Mouse (Mus musculus) MEL (cell line): ENCODE results near the gene Iqcf5. TPM values are rescaled to one million over a fixed set of nuclear protein-coding genes. Genes with fewer than 3 reads are reported as not detected.

Source experiments
- DNase-seq: peaks from one replicate; pipeline ENCODE4 v3.0.0; 2011; ENCODE audit warnings: low read depth, low spot score
- H3K27ac ChIP-seq: 2 replicates; pipeline ENCODE4 v1.5.1; 2012; ENCODE audit warnings: low read depth, mild to moderate bottlenecking, control low read depth, low read length, moderate library complexity; ENCODE audit not compliant: control insufficient read depth
- H3K27me3 ChIP-seq, 2 experiments: fragments of 150-350 bp in 1 of 2; sonication (generic) in 1 of 2; 2 replicates each; pipeline ENCODE4 v1.6.1; 2012; ENCODE audit warnings: low read length in 2 of 2, mild to moderate bottlenecking in 2 of 2, improper control_type of control experiment in 1 of 2, moderate library complexity in 1 of 2; ENCODE audit not compliant: insufficient read depth in 2 of 2, control insufficient read depth in 1 of 2
- H3K36me3 ChIP-seq, 2 experiments: 2 replicates each; pipeline ENCODE4 v1.6.1; 2012 to 2014; ENCODE audit warnings: low read length in 2 of 2, improper control_type of control experiment in 1 of 2, inconsistent platforms in 1 of 2, mild to moderate bottlenecking in 1 of 2; ENCODE audit not compliant: insufficient read depth in 2 of 2, control insufficient read depth in 1 of 2
- H3K4me1 ChIP-seq, 2 experiments: fragments of 150-350 bp in 1 of 2; sonication (generic) in 1 of 2; 2 replicates each; pipeline ENCODE4 v1.6.1; 2012; ENCODE audit warnings: low read length in 2 of 2, improper control_type of control experiment in 1 of 2, mild to moderate bottlenecking in 1 of 2; ENCODE audit not compliant: insufficient read depth in 2 of 2, control insufficient read depth in 1 of 2
- H3K4me3 ChIP-seq, 2 experiments: fragments of 150-350 bp in 1 of 2; sonication (generic) in 1 of 2; 2 replicates each; pipeline ENCODE4 v1.5.1; 2012; ENCODE audit warnings: low read depth in 2 of 2, low read length in 2 of 2, mild to moderate bottlenecking in 2 of 2, moderate library complexity in 2 of 2, control low read depth in 1 of 2, improper control_type of control experiment in 1 of 2; ENCODE audit not compliant: control insufficient read depth in 1 of 2, insufficient read depth in 1 of 2
- H3K79me2 ChIP-seq: 2 replicates; pipeline ENCODE4 v1.6.1; 2012; ENCODE audit warnings: mild to moderate bottlenecking, low read length, moderate library complexity; ENCODE audit not compliant: control insufficient read depth, poor library complexity, insufficient read depth
- H3K9ac ChIP-seq: 2 replicates; pipeline ENCODE4 v1.6.1; 2012; ENCODE audit warnings: low read depth, mild to moderate bottlenecking, control low read depth, low read length, moderate library complexity; ENCODE audit not compliant: control insufficient read depth, poor library complexity, severe bottlenecking
- H3K9me3 ChIP-seq: fragments of 150-350 bp; sonication (generic); replicated peaks from 2 replicates; pipeline ENCODE4 v1.6.1; 2012; ENCODE audit warnings: mild to moderate bottlenecking, low read length, improper control_type of control experiment, moderate library complexity; ENCODE audit not compliant: insufficient read depth
- CHD1 ChIP-seq: IDR thresholded peaks from 2 replicates; pipeline ENCODE4 v1.6.1; 2012; ENCODE audit warnings: low read depth, mild to moderate bottlenecking, inconsistent platforms, low read length, improper control_type of control experiment
- CHD2 ChIP-seq: IDR thresholded peaks from 2 replicates; pipeline ENCODE4 v1.6.1; 2011; ENCODE audit warnings: low read length, improper control_type of control experiment
- E2F4 ChIP-seq: IDR thresholded peaks from 2 replicates; pipeline ENCODE4 v1.6.1; 2011; ENCODE audit warnings: low read depth, low read length, improper control_type of control experiment, borderline replicate concordance
- EP300 ChIP-seq, 2 experiments: IDR thresholded peaks; 2 replicates each; pipeline ENCODE4 v1.6.1; 2011; ENCODE audit warnings: improper control_type of control experiment in 2 of 2, low read length in 2 of 2, low read depth in 1 of 2, mild to moderate bottlenecking in 1 of 2
- JUND ChIP-seq: IDR thresholded peaks from 2 replicates; pipeline ENCODE4 v1.6.1; 2011; ENCODE audit warnings: low read depth, mild to moderate bottlenecking, improper control_type of control experiment, low read length
- KAT2A ChIP-seq: conservative IDR thresholded peaks from 2 replicates; pipeline ENCODE4 v1.6.1; 2012; ENCODE audit warnings: low read depth, low read length, improper control_type of control experiment, inconsistent platforms
- MYB ChIP-seq: IDR thresholded peaks from 2 replicates; pipeline ENCODE4 v1.6.1; 2011; ENCODE audit warnings: mild to moderate bottlenecking, low read depth, low read length, improper control_type of control experiment
- NELFE ChIP-seq: IDR thresholded peaks from 2 replicates; pipeline ENCODE4 v1.6.1; 2011; ENCODE audit warnings: low read depth, low read length, improper control_type of control experiment
- RCOR1 ChIP-seq: IDR thresholded peaks from 2 replicates; pipeline ENCODE4 v1.6.1; 2012; ENCODE audit warnings: low read depth, mild to moderate bottlenecking, inconsistent platforms, low read length, improper control_type of control experiment
- SIN3A ChIP-seq: IDR thresholded peaks from 2 replicates; pipeline ENCODE4 v1.6.1; 2012; ENCODE audit warnings: low read length, improper control_type of control experiment, inconsistent platforms
- SMC3 ChIP-seq: IDR thresholded peaks from 2 replicates; pipeline ENCODE4 v1.6.1; 2011; ENCODE audit warnings: low read depth, low read length, improper control_type of control experiment
- UBTF ChIP-seq: IDR thresholded peaks from 2 replicates; pipeline ENCODE4 v1.6.1; 2012; ENCODE audit warnings: low read depth, mild to moderate bottlenecking, inconsistent platforms, low read length, improper control_type of control experiment, moderate library complexity, borderline replicate concordance; ENCODE audit not compliant: insufficient read depth
- USF1 ChIP-seq: IDR thresholded peaks from 2 replicates; pipeline ENCODE4 v1.6.1; 2014; ENCODE audit warnings: low read depth, mild to moderate bottlenecking, inconsistent platforms, low read length, improper control_type of control experiment, moderate library complexity
- USF2 ChIP-seq, 2 experiments: IDR thresholded peaks; 2 replicates each; pipeline ENCODE4 v1.6.1; 2011 to 2012; ENCODE audit warnings: improper control_type of control experiment in 2 of 2, low read length in 2 of 2, borderline replicate concordance in 1 of 2, inconsistent platforms in 1 of 2, low read depth in 1 of 2, mild to moderate bottlenecking in 1 of 2; ENCODE audit not compliant: insufficient read depth in 1 of 2
- ZMIZ1 ChIP-seq: IDR thresholded peaks from 2 replicates; pipeline ENCODE4 v1.6.1; 2012; ENCODE audit warnings: low read depth, mild to moderate bottlenecking, inconsistent platforms, low read length, improper control_type of control experiment, moderate library complexity
- ZNF384 ChIP-seq: IDR thresholded peaks from 2 replicates; pipeline ENCODE4 v1.6.1; 2012; ENCODE audit warnings: low read depth, mild to moderate bottlenecking, inconsistent platforms, low read length, improper control_type of control experiment
- polyA plus RNA-seq, 2 experiments: library from polyadenylated mRNA; stranded (reverse) in 1 of 2; unstranded in 1 of 2; fragments of >175 nt in 1 of 2; fragments of >200 nt in 1 of 2; gene quantifications; 2 replicates each; pipeline versions ENCODE4 v1.2.1 to v1.2.4; 2012; ENCODE audit warnings: low replicate concordance in 2 of 2, low read depth in 1 of 2; ENCODE audit not compliant: insufficient read length in 2 of 2, insufficient read depth in 1 of 2, missing spikeins in 1 of 2
- total RNA-seq: library from RNA; depleted of rRNA; stranded (reverse); fragments of 300-350 nt; gene quantifications from 2 replicates; pipeline ENCODE4 v1.2.3, GENCODE M21; 2012

Gene Iqcf5
- total and polyA plus RNA-seq, 3 experiments = 0.81 to 1.5 TPM; not detected in 1

GRCm38 (mm10) chr9:106483136-106483535 lies 31.2 kb upstream of the Iqcf5 start:
- Histone ChIP-seq H3K27me3 (no peaks in the 10 kb centered on the region), H3K9ac (no peak overlapping the region), H3K4me3 (no peak overlapping the region), H3K79me2 (peaks cover 17% of the 10 kb centered on the region), H3K9me3 (no peaks in the 10 kb centered on the region), H3K27ac (no peak overlapping the region), H3K4me1 (peaks cover 0 to 7% of the 10 kb centered on the region in 2 experiments; a peak in 3 of 4 replicates), H3K36me3 (peaks cover 0 to 2% of the 10 kb centered on the region in 2 experiments; a peak in 3 of 4 replicates)
- DNase-seq = no peak
- no peak for TF ChIP-seq SIN3A
- no peak for TF ChIP-seq UBTF
- TF ChIP-seq RCOR1 = no peak
- no peak for TF ChIP-seq NELFE
- TF ChIP-seq KAT2A = no peak
- no peak for TF ChIP-seq CHD2
- TF ChIP-seq USF2 (IDR thresholded peaks at IDR 0.05; ENCODE audit: borderline replicate concordance in 1 of 2, insufficient read depth in 1 of 2, low read depth in 1 of 2, low read length in 2 of 2) = no peak
- TF ChIP-seq E2F4 = no peak
- TF ChIP-seq USF1 = no peak
- TF ChIP-seq EP300 (IDR thresholded peaks at IDR 0.05; ENCODE audit: low read depth in 1 of 2, low read length in 2 of 2) = no peak
- TF ChIP-seq SMC3 = no peak
- no peak for TF ChIP-seq CHD1
- no peak for TF ChIP-seq MYB
- TF ChIP-seq JUND = no peak
- TF ChIP-seq ZNF384 = no peak
- TF ChIP-seq ZMIZ1 = no peak

- Histone ChIP-seq H3K27me3 (no peaks in the 10 kb centered on the region), H3K36me3 (no peaks in the 10 kb centered on the region; a peak in 2 of 4 replicates)
- TF ChIP-seq JUND = no peak
- TF ChIP-seq, all 39 proteins: peak for 0
- DNase-seq = no peak
- Histone ChIP-seq H3K4me1 (0 out of 4 replicates have a peak, but pooled peaks cover 0 to 4% of the 10 kb centered on the region in 2 experiments), H3K9ac (no peak overlapping the region), H3K79me2 (peaks cover 13% of the 10 kb centered on the region), H3K9me3 (no peaks in the 10 kb centered on the region), H3K4me3 (no peak overlapping the region), H3K27ac (no peak overlapping the region)
These were observed 30.8 kb upstream of the Iqcf5 start for GRCm38 (mm10) chr9:106483606-106484005.
